Mouse (Mus musculus) lung, embryonic 16.5 days (tissue): ENCODE measurements around the gene Olfr1480. TPM values are rescaled to one million over a fixed set of nuclear protein-coding genes. Genes with fewer than 3 reads are reported as not detected.

Source experiments
- ATAC-seq: fragments of 200-750 bp; cut with Nextera tagmentation; 2 replicates; pipeline ENCODE4 v1.8.0; 2017; ENCODE audit warnings: low read depth, mild to moderate bottlenecking, moderate library complexity
- H3K27ac ChIP-seq: fragments of 300-500 bp; sonication (generic); 2 replicates; pipeline ENCODE4 v1.5.1; 2014; ENCODE audit warnings: mild to moderate bottlenecking, control low read depth, low read length
- H3K27me3 ChIP-seq: fragments of 300-500 bp; sonication (generic); 2 replicates; pipeline ENCODE4 v1.6.1; 2014; ENCODE audit warnings: low read depth, low read length, mixed read lengths; ENCODE audit not compliant: control insufficient read depth, insufficient read depth
- H3K36me3 ChIP-seq: fragments of 300-500 bp; sonication (generic); 2 replicates; pipeline ENCODE4 v1.6.1; 2014; ENCODE audit warnings: low read length; ENCODE audit not compliant: control insufficient read depth, insufficient read depth
- H3K4me1 ChIP-seq: fragments of 300-500 bp; sonication (generic); replicated peaks from 2 replicates; pipeline ENCODE4 v1.6.1; 2014; ENCODE audit warnings: low read length, mixed read lengths; ENCODE audit not compliant: control insufficient read depth, insufficient read depth
- H3K4me2 ChIP-seq: fragments of 300-500 bp; sonication (generic); 2 replicates; pipeline ENCODE4 v1.6.1; 2014; ENCODE audit warnings: low read depth, low read length, control low read depth
- H3K4me3 ChIP-seq: fragments of 300-500 bp; sonication (generic); 2 replicates; pipeline ENCODE4 v1.5.1; 2014; ENCODE audit warnings: mild to moderate bottlenecking, low read length, control low read depth
- H3K9ac ChIP-seq: fragments of 300-500 bp; sonication (generic); 2 replicates; pipeline ENCODE4 v1.6.1; 2014; ENCODE audit warnings: low read length, control low read depth
- H3K9me3 ChIP-seq: fragments of 300-500 bp; sonication (generic); 2 replicates; pipeline ENCODE4 v1.6.1; 2016; ENCODE audit warnings: low read length; ENCODE audit not compliant: control insufficient read depth
- WGBS: fragments of 180-500 bp; shearing (Covaris S2); extraction: QIAGEN DNeasy Blood & Tissue Kit; methylation state at CpG from one replicate; pipeline ENCODE4 v1.1.7; 2014; 5-methylcytosine and 5-hydroxymethylcytosine counted together
- polyA plus RNA-seq: library from polyadenylated mRNA; unstranded; fragments of >200 nt; fragmentation: Nextera tagmentation; extraction: Ambion mirVana; gene quantifications from 2 replicates; pipeline ENCODE4 v1.2.1, GENCODE M21; 2015

Olfr1480 gene
- polyA plus RNA-seq = not detected in 2 replicates

DNA sequence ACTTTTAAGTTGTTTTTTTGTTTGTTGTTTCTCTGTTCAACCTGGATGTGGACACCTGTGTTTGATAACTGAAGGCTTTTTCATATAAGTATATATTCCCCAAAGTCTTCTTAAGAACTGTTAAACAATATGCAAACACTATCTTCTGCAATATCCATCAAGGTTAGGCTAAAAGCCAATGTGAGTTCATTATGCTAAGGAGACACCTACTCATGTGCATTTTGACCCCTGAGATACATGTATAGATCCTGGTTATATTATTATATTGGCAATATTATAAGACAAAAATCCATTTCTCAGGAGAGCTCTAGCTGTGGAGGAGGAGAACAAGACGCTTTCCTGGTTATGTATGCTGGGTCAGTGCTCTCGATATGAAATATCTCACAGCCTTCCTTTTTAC, at the start of gene Olfr1480:
Gene Olfr1480 (plus strand): TSS at position 301 of the 400 bp plus-strand sequence.
- H3K4me2 ChIP-seq = no peak within 1 kb of the TSS
- no peak for ATAC-seq

GRCm38 (mm10) chr19:13480096-13480495, 47.6 kb upstream of the Olfr1480 start, which contains the start of gene Olfr1475:
TSS of gene Olfr1475 (minus strand) at chr19:13480196.
- Histone ChIP-seq H3K4me3 (no peak within 1 kb of the TSS), H3K9ac (no peak within 1 kb of the TSS), H3K4me2 (no peak within 1 kb of the TSS), H3K27me3 (no peaks in the 10 kb centered on the region), H3K9me3 (no peaks in the 10 kb centered on the region), H3K36me3 (no peaks in the 10 kb centered on the region), H3K27ac (no peak within 1 kb of the TSS), H3K4me1 (no peaks in the 10 kb centered on the region)
- ATAC-seq = no peak

More for the DNA sequence above, at the start of gene Olfr1480:
- H3K4me3 ChIP-seq = no peak within 1 kb of the TSS
- no peak within 1 kb of the TSS for H3K27ac ChIP-seq
- H3K4me1 ChIP-seq = no peaks in the 10 kb centered on the region
- 69% methylated on average over 2 of the region's 2 CpGs for WGBS
- no peak within 1 kb of the TSS for H3K9ac ChIP-seq
- H3K9me3 ChIP-seq = peaks cover 5% of the 10 kb centered on the region; the same call in 1 of the 2 replicates
- no peaks in the 10 kb centered on the region for H3K36me3 ChIP-seq
- H3K27me3 ChIP-seq = no peaks in the 10 kb centered on the region

GRCm38 (mm10) chr19:13500246-13500645, 27.5 kb upstream of the Olfr1480 start, which contains the start of gene Olfr1477:
TSS of gene Olfr1477 (plus strand) at chr19:13500546.
- Histone ChIP-seq H3K4me1 (no peaks in the 10 kb centered on the region), H3K27ac (no peak within 1 kb of the TSS), H3K4me2 (no peak within 1 kb of the TSS), H3K4me3 (no peak within 1 kb of the TSS), H3K36me3 (no peaks in the 10 kb centered on the region), H3K9ac (no peak within 1 kb of the TSS), H3K27me3 (no peaks in the 10 kb centered on the region), H3K9me3 (peaks cover 3% of the 10 kb centered on the region; the same call in 1 of the 2 replicates)
- ATAC-seq = no peak
- 60% methylated on average over 3 of the region's 3 CpGs for WGBS

Other genes starting within 250 kb of the Olfr1480 start
- not detected in 2 replicates for gene Olfr1465, start 212.4 kb upstream of the Olfr1480 start, polyA plus RNA-seq
- not detected in 2 replicates for gene Olfr1466, start 189.1 kb upstream of the Olfr1480 start, polyA plus RNA-seq
- gene Olfr1467, start 165.7 kb upstream of the Olfr1480 start, polyA plus RNA-seq = not detected in 2 replicates
- not detected in 2 replicates for gene Olfr1469, start 120.1 kb upstream of the Olfr1480 start, polyA plus RNA-seq
- not detected in 2 replicates for gene Olfr1471, start 84.5 kb upstream of the Olfr1480 start, polyA plus RNA-seq
- gene Olfr1472, start 71.8 kb upstream of the Olfr1480 start, polyA plus RNA-seq = not detected in 2 replicates
- gene Olfr1474, start 58.3 kb upstream of the Olfr1480 start, polyA plus RNA-seq = not detected in 2 replicates
- not detected in 2 replicates for gene Olfr1475, start 47.7 kb upstream of the Olfr1480 start, polyA plus RNA-seq
- gene Olfr1477, start 27.4 kb upstream of the Olfr1480 start, polyA plus RNA-seq = not detected in 2 replicates
- gene Olfr1484, start 55.6 kb downstream of the Olfr1480 start, polyA plus RNA-seq = not detected in 2 replicates
- gene Olfr1487, start 89.5 kb downstream of the Olfr1480 start, polyA plus RNA-seq = not detected in 2 replicates
- not detected in 2 replicates for gene Olfr1489, start 103.7 kb downstream of the Olfr1480 start, polyA plus RNA-seq
- gene Olfr1490, start 123.2 kb downstream of the Olfr1480 start, polyA plus RNA-seq = not detected in 2 replicates
- gene Olfr1491, start 169.4 kb downstream of the Olfr1480 start, polyA plus RNA-seq = not detected in 2 replicates
- not detected in 2 replicates for gene Olfr1493-ps1, start 195.4 kb downstream of the Olfr1480 start, polyA plus RNA-seq
- gene Olfr1494, start 211.8 kb downstream of the Olfr1480 start, polyA plus RNA-seq = not detected in 2 replicates
- not detected in 2 replicates for gene Olfr1495, start 236.7 kb downstream of the Olfr1480 start, polyA plus RNA-seq
- not detected in 2 replicates for gene Olfr1496, start 250.0 kb downstream of the Olfr1480 start, polyA plus RNA-seq